Mouse (Mus musculus) hindbrain, embryonic 15.5 days (tissue): ENCODE measurements around the gene Rsph14. TPM values are rescaled to one million over a fixed set of nuclear protein-coding genes. Genes with fewer than 3 reads are reported as not detected.

Experiments
- ATAC-seq: fragments of 200-750 bp; cut with Nextera tagmentation; 2 replicates; pipeline ENCODE4 v1.8.0; 2017; ENCODE audit warnings: low read depth, moderate number of reproducible peaks, moderate TSS enrichment; ENCODE audit not compliant: low FRiP score
- H3K27ac ChIP-seq: fragments of 300-500 bp; sonication (generic); replicated peaks from 2 replicates; pipeline ENCODE4 v1.5.1; 2015; ENCODE audit warnings: mild to moderate bottlenecking, inconsistent platforms
- H3K27me3 ChIP-seq: fragments of 300-500 bp; sonication (generic); 2 replicates; pipeline ENCODE4 v1.6.1; 2015; ENCODE audit warnings: control low read depth, inconsistent platforms
- H3K36me3 ChIP-seq: fragments of 300-500 bp; sonication (generic); 2 replicates; pipeline ENCODE4 v1.6.1; 2015; ENCODE audit warnings: control low read depth, inconsistent platforms
- H3K4me1 ChIP-seq: fragments of 300-500 bp; sonication (generic); replicated peaks from 2 replicates; pipeline ENCODE4 v1.6.1; 2015; ENCODE audit warnings: control low read depth, inconsistent platforms
- H3K4me2 ChIP-seq: fragments of 300-500 bp; sonication (generic); 2 replicates; pipeline ENCODE4 v1.6.1; 2015; ENCODE audit warnings: moderate library complexity, mild to moderate bottlenecking, inconsistent platforms
- H3K4me3 ChIP-seq: fragments of 300-500 bp; sonication (generic); 2 replicates; pipeline ENCODE4 v1.5.1; 2015; ENCODE audit warnings: mild to moderate bottlenecking, inconsistent platforms
- H3K9ac ChIP-seq: fragments of 300-500 bp; sonication (generic); 2 replicates; pipeline ENCODE4 v1.6.1; 2015; ENCODE audit warnings: inconsistent platforms
- H3K9me3 ChIP-seq: fragments of 300-500 bp; sonication (generic); 2 replicates; pipeline ENCODE4 v1.6.1; 2016; ENCODE audit warnings: control low read depth, inconsistent platforms
- WGBS: fragments of 180-500 bp; shearing (Covaris S2); methylation state at CpG from one replicate; pipeline ENCODE4 v1.1.7; 2015; 5-methylcytosine and 5-hydroxymethylcytosine counted together
- polyA plus RNA-seq: library from polyadenylated mRNA; unstranded; fragments of >200 nt; fragmentation: Nextera tagmentation; extraction: Ambion mirVana; gene quantifications from 2 replicates; pipeline ENCODE4 v1.2.1, GENCODE M21; 2015

The Rsph14 gene
- polyA plus RNA-seq, 1 experiment from 2014 or later, result 0.45 TPM

- no peaks in the 10 kb centered on the region for H3K9me3 ChIP-seq
- WGBS, result 34% methylated on average over 9 of the region's 9 CpGs
- no peaks in the 10 kb centered on the region for H3K4me1 ChIP-seq
- no peak overlapping the region for H3K9ac ChIP-seq
- H3K4me3 ChIP-seq, result no peak overlapping the region
- no peak overlapping the region for H3K27ac ChIP-seq
- H3K4me2 ChIP-seq, result no peak overlapping the region
- no peaks in the 10 kb centered on the region for H3K27me3 ChIP-seq
- no peak for ATAC-seq
- H3K36me3 ChIP-seq, result no peaks in the 10 kb centered on the region
Observed at GRCm38 (mm10) chr10:74952830-74953443, 79.4 kb downstream of the Rsph14 start.

GRCm38 (mm10) chr10:74940795-74941194 lies 91.6 kb downstream of the Rsph14 start:
- WGBS, result 93% methylated on average over 1 of the region's 1 CpGs
- H3K9me3 ChIP-seq, result no peaks in the 10 kb centered on the region
- H3K4me1 ChIP-seq, result no peaks in the 10 kb centered on the region
- H3K36me3 ChIP-seq, result no peaks in the 10 kb centered on the region
- H3K9ac ChIP-seq, result no peak overlapping the region
- H3K27ac ChIP-seq, result no peak overlapping the region
- no peak overlapping the region for H3K4me2 ChIP-seq
- no peaks in the 10 kb centered on the region for H3K27me3 ChIP-seq
- H3K4me3 ChIP-seq, result no peak overlapping the region
- ATAC-seq, result no peak

GRCm38 (mm10) chr10:74939300-74939699 lies 93.1 kb downstream of the Rsph14 start:
- ATAC-seq, result no peak
- 60% methylated on average over 3 of the region's 3 CpGs for WGBS

GRCm38 (mm10) chr10:74938410-74938809 lies 94.0 kb downstream of the Rsph14 start:
- H3K27ac ChIP-seq, result no peak overlapping the region
- 75% methylated on average over 5 of the region's 5 CpGs for WGBS
- H3K27me3 ChIP-seq, result no peaks in the 10 kb centered on the region
- ATAC-seq, result no peak
- no peak overlapping the region for H3K4me3 ChIP-seq
- no peaks in the 10 kb centered on the region for H3K9me3 ChIP-seq
- H3K4me1 ChIP-seq, result no peaks in the 10 kb centered on the region
- no peak overlapping the region for H3K9ac ChIP-seq
- no peak overlapping the region for H3K4me2 ChIP-seq
- no peaks in the 10 kb centered on the region for H3K36me3 ChIP-seq

More at GRCm38 (mm10) chr10:74939300-74939699, 93.1 kb downstream of the Rsph14 start:
- H3K9ac ChIP-seq, result no peak overlapping the region
- no peak overlapping the region for H3K27ac ChIP-seq
- no peaks in the 10 kb centered on the region for H3K4me1 ChIP-seq
- H3K4me2 ChIP-seq, result no peak overlapping the region
- no peaks in the 10 kb centered on the region for H3K36me3 ChIP-seq
- H3K4me3 ChIP-seq, result no peak overlapping the region
- H3K27me3 ChIP-seq, result no peaks in the 10 kb centered on the region
- H3K9me3 ChIP-seq, result no peaks in the 10 kb centered on the region

- Histone ChIP-seq H3K36me3 (no peaks in the 10 kb centered on the region), H3K27ac (no peak overlapping the region), H3K9ac (no peak overlapping the region), H3K4me1 (no peaks in the 10 kb centered on the region), H3K4me2 (no peak overlapping the region), H3K27me3 (no peaks in the 10 kb centered on the region), H3K4me3 (no peak overlapping the region), H3K9me3 (no peaks in the 10 kb centered on the region)
- ATAC-seq, result peak; percentile 69; the same call in 1 of the 2 replicates
- 82% methylated on average over 10 of the region's 10 CpGs for WGBS
Observed at GRCm38 (mm10) chr10:74937003-74937790, 95.2 kb downstream of the Rsph14 start.

- H3K27ac ChIP-seq, result no peak overlapping the region
- no peaks in the 10 kb centered on the region for H3K27me3 ChIP-seq
- H3K4me2 ChIP-seq, result no peak overlapping the region
- no peak overlapping the region for H3K4me3 ChIP-seq
- no peaks in the 10 kb centered on the region for H3K4me1 ChIP-seq
- ATAC-seq, result no peak
- WGBS, result 34% methylated on average over 6 of the region's 6 CpGs
- H3K9ac ChIP-seq, result no peak overlapping the region
- no peaks in the 10 kb centered on the region for H3K36me3 ChIP-seq
- H3K9me3 ChIP-seq, result no peaks in the 10 kb centered on the region
Observed at GRCm38 (mm10) chr10:74935016-74935415, 97.4 kb downstream of the Rsph14 start.

GRCm38 (mm10) chr10:74934521-74934920 lies 97.9 kb downstream of the Rsph14 start:
- no peaks in the 10 kb centered on the region for H3K9me3 ChIP-seq
- no peak overlapping the region for H3K4me3 ChIP-seq
- 84% methylated on average over 12 of the region's 12 CpGs for WGBS
- no peak overlapping the region for H3K27ac ChIP-seq
- no peak for ATAC-seq
- H3K27me3 ChIP-seq, result no peaks in the 10 kb centered on the region
- no peak overlapping the region for H3K4me2 ChIP-seq
- H3K36me3 ChIP-seq, result no peaks in the 10 kb centered on the region
- H3K4me1 ChIP-seq, result no peaks in the 10 kb centered on the region
- no peak overlapping the region for H3K9ac ChIP-seq

- no peaks in the 10 kb centered on the region for H3K36me3 ChIP-seq
- no peak overlapping the region for H3K4me2 ChIP-seq
- H3K9me3 ChIP-seq, result no peaks in the 10 kb centered on the region
- H3K27ac ChIP-seq, result no peak overlapping the region
- 74% methylated on average over 19 of the region's 19 CpGs for WGBS
- H3K27me3 ChIP-seq, result no peaks in the 10 kb centered on the region
- no peaks in the 10 kb centered on the region for H3K4me1 ChIP-seq
- no peak overlapping the region for H3K4me3 ChIP-seq
- no peak overlapping the region for H3K9ac ChIP-seq
- no peak for ATAC-seq
Observed at GRCm38 (mm10) chr10:74933548-74934190, 98.7 kb downstream of the Rsph14 start.

- Histone ChIP-seq H3K36me3 (no peaks in the 10 kb centered on the region), H3K4me2 (no peak overlapping the region), H3K9me3 (no peaks in the 10 kb centered on the region), H3K4me1 (no peaks in the 10 kb centered on the region), H3K9ac (no peak overlapping the region), H3K4me3 (no peak overlapping the region), H3K27me3 (no peaks in the 10 kb centered on the region), H3K27ac (no peak overlapping the region)
- WGBS, result 87% methylated on average over 6 of the region's 6 CpGs
- no peak for ATAC-seq
Observed at GRCm38 (mm10) chr10:74932487-74932886, 99.9 kb downstream of the Rsph14 start.

- WGBS, result 84% methylated on average over 6 of the region's 6 CpGs
- ATAC-seq, result no peak
- no peaks in the 10 kb centered on the region for H3K27me3 ChIP-seq
- H3K4me2 ChIP-seq, result no peak overlapping the region
- H3K9ac ChIP-seq, result no peak overlapping the region
- H3K4me3 ChIP-seq, result no peak overlapping the region
- H3K9me3 ChIP-seq, result no peaks in the 10 kb centered on the region
- H3K4me1 ChIP-seq, result no peaks in the 10 kb centered on the region
- H3K27ac ChIP-seq, result no peak overlapping the region
- H3K36me3 ChIP-seq, result no peaks in the 10 kb centered on the region
Observed at GRCm38 (mm10) chr10:74931631-74932030, 100.8 kb downstream of the Rsph14 start.

- WGBS, result 75% methylated on average over 3 of the region's 3 CpGs
Observed at GRCm38 (mm10) chr10:74930541-74930940, 101.8 kb downstream of the Rsph14 start.

GRCm38 (mm10) chr10:74929578-74929977 lies 102.8 kb downstream of the Rsph14 start:
- H3K27me3 ChIP-seq, result no peaks in the 10 kb centered on the region
- H3K4me3 ChIP-seq, result no peak overlapping the region
- no peak overlapping the region for H3K27ac ChIP-seq
- H3K36me3 ChIP-seq, result no peaks in the 10 kb centered on the region
- no peak overlapping the region for H3K4me2 ChIP-seq
- WGBS, result 77% methylated on average over 6 of the region's 6 CpGs
- H3K9ac ChIP-seq, result no peak overlapping the region
- H3K4me1 ChIP-seq, result peaks cover 5% of the 10 kb centered on the region; the same call in 1 of the 2 replicates
- H3K9me3 ChIP-seq, result no peaks in the 10 kb centered on the region
- ATAC-seq, result no peak

More at GRCm38 (mm10) chr10:74930541-74930940, 101.8 kb downstream of the Rsph14 start:
- no peaks in the 10 kb centered on the region for H3K36me3 ChIP-seq
- no peak overlapping the region for H3K27ac ChIP-seq
- H3K9me3 ChIP-seq, result no peaks in the 10 kb centered on the region
- no peak overlapping the region for H3K9ac ChIP-seq
- peaks cover under 1% of the 10 kb centered on the region; the same call in 1 of the 2 replicates for H3K4me1 ChIP-seq
- no peaks in the 10 kb centered on the region for H3K27me3 ChIP-seq
- ATAC-seq, result no peak
- no peak overlapping the region for H3K4me2 ChIP-seq
- no peak overlapping the region for H3K4me3 ChIP-seq
